Comparison of ENCODE assay signal across 7 mouse cellular contexts in genomic region chr2:32655826-32656225, GRCm38 (mm10). TPM values are rescaled to one million over a fixed set of nuclear protein-coding genes. Genes with fewer than 3 reads are reported as not detected.
A peak's percentile ranks its signal among the peaks of the same experiment; 100 is the strongest.
DNase-seq lines count a peak whose midpoint lies in the region; ATAC-seq lines count a peak whose summit lies in the region.

No protein-coding gene starts in this region.

- peaks cover 74% of the 10 kb centered on the region for H3K4me1 ChIP-seq in liver, embryonic 12.5 days
- no peaks in the 10 kb centered on the region for H3K4me1 ChIP-seq in forebrain, embryonic 16.5 days (replicated peaks; ENCODE audit: control insufficient read depth, insufficient read depth, low read length)
- 0 out of 2 replicates have a peak, but pooled peaks cover 5% of the 10 kb centered on the region for H3K4me1 ChIP-seq in forebrain, embryonic 12.5 days

- intact Hi-C loops in heart, postnatal 36 days (cut with DNase I) = loop anchor here (2.0 kb wide), 1 partner anchor 23 kb away; no protein-coding TSS in a partner anchor

- H3K27ac ChIP-seq in liver, embryonic 12.5 days = peak overlapping the region; percentile 52
- no peak overlapping the region for H3K27ac ChIP-seq in forebrain, embryonic 16.5 days (ENCODE audit: low read length)
- H3K27ac ChIP-seq in forebrain, embryonic 12.5 days = no peak overlapping the region

- peak; percentile 73 for DNase-seq in adrenal gland, adult 8-10 months
- peak; percentile 71 for DNase-seq in embryo, embryonic 10.5 days (ENCODE audit: low spot score)
- peak; percentile 76 for DNase-seq in heart, postnatal 36 days
- no peak for DNase-seq in urinary bladder, adult 2 months (ENCODE audit: low spot score)

- peak; percentile 8; the same call in 1 of the 2 replicates for ATAC-seq in liver, embryonic 12.5 days
- no peak for ATAC-seq in forebrain, embryonic 16.5 days
- no peak for ATAC-seq in forebrain, embryonic 12.5 days (ENCODE audit: low FRiP score)

- WGBS in liver, embryonic 12.5 days (ENCODE audit: insufficient replicate concordance) = 66% methylated on average over 12 of the region's 12 CpGs
- 85% methylated on average over 12 of the region's 12 CpGs for whole genome bisulfite sequencing in forebrain, embryonic 16.5 days
- 73% methylated on average over 12 of the region's 12 CpGs for WGBS in forebrain, embryonic 12.5 days

- H3K36me3 ChIP-seq in liver, embryonic 12.5 days = peaks cover 11% of the 10 kb centered on the region; the same call in 1 of the 2 replicates
- no peaks in the 10 kb centered on the region for H3K36me3 ChIP-seq in forebrain, embryonic 16.5 days (ENCODE audit: control insufficient read depth, insufficient read depth)
- no peaks in the 10 kb centered on the region for H3K36me3 ChIP-seq in forebrain, embryonic 12.5 days (replicated peaks)

- H3K27me3 ChIP-seq in liver, embryonic 12.5 days (replicated peaks) = no peaks in the 10 kb centered on the region
- H3K27me3 ChIP-seq in forebrain, embryonic 16.5 days (replicated peaks; ENCODE audit: control insufficient read depth, insufficient read depth, low read length) = no peaks in the 10 kb centered on the region
- H3K27me3 ChIP-seq in forebrain, embryonic 12.5 days = no peaks in the 10 kb centered on the region

- no peak overlapping the region for H3K4me3 ChIP-seq in liver, embryonic 12.5 days
- no peak overlapping the region for H3K4me3 ChIP-seq in forebrain, embryonic 16.5 days (replicated peaks; ENCODE audit: low read length)
- H3K4me3 ChIP-seq in forebrain, embryonic 12.5 days (replicated peaks) = no peak overlapping the region

- H3K4me2 ChIP-seq in liver, embryonic 12.5 days = no peak overlapping the region
- H3K4me2 ChIP-seq in forebrain, embryonic 16.5 days (ENCODE audit: low read length) = no peak overlapping the region
- no peak overlapping the region for H3K4me2 ChIP-seq in forebrain, embryonic 12.5 days

- H3K9me3 ChIP-seq in liver, embryonic 12.5 days (replicated peaks) = no peaks in the 10 kb centered on the region
- no peaks in the 10 kb centered on the region for H3K9me3 ChIP-seq in forebrain, embryonic 16.5 days (ENCODE audit: control insufficient read depth, low read length)
- H3K9me3 ChIP-seq in forebrain, embryonic 12.5 days = no peaks in the 10 kb centered on the region

- H3K9ac ChIP-seq in liver, embryonic 12.5 days = no peak overlapping the region
- H3K9ac ChIP-seq in forebrain, embryonic 16.5 days (replicated peaks; ENCODE audit: low read depth, low read length) = no peak overlapping the region
- H3K9ac ChIP-seq in forebrain, embryonic 12.5 days = no peak overlapping the region

RNA-seq across cellular contexts. Expression of gene Eng, which starts 9.4 kb away (rescaled TPM):
- total RNA-seq in adrenal gland, adult 8-10 months (2022) = 100 to 1,000 TPM in 3 of 4 experiments, 10 to 100 TPM in 1; 96.0 to 134 (median 120) TPM
- total RNA-seq in heart, postnatal 36 days (2021) = 100 to 1,000 TPM; 123 to 136 TPM
- polyA plus RNA-seq in liver, embryonic 12.5 days (2016; fragmentation: Nextera tagmentation; extraction: Ambion mirVana) = 32.4 and 35.4 TPM in 2 replicates
- 27.3 and 31.9 TPM in 2 replicates for polyA plus RNA-seq in forebrain, embryonic 16.5 days (2015; fragmentation: Nextera tagmentation; extraction: Ambion mirVana)
- polyA plus RNA-seq in forebrain, embryonic 12.5 days (2016; fragmentation: Nextera tagmentation; extraction: Ambion mirVana) = 21.0 and 21.4 TPM in 2 replicates
- polyA plus RNA-seq in urinary bladder, adult 2 months (2012; rRNA removed) = 59.8 and 73.9 TPM in 2 replicates

RNA-seq across cellular contexts. Expression of gene Ak1, which starts 34.3 kb away (rescaled TPM):
- total RNA-seq in adrenal gland, adult 8-10 months (2022) = 10 to 100 TPM; 24.1 to 57.3 (median 40.1) TPM
- 100 to 1,000 TPM; 631 to 727 TPM for total RNA-seq in heart, postnatal 36 days (2021)
- 2.6 TPM in 2 replicates for polyA plus RNA-seq in liver, embryonic 12.5 days (2016; fragmentation: Nextera tagmentation; extraction: Ambion mirVana)
- polyA plus RNA-seq in forebrain, embryonic 16.5 days (2015; fragmentation: Nextera tagmentation; extraction: Ambion mirVana) = 83.8 and 91.2 TPM in 2 replicates
- polyA plus RNA-seq in forebrain, embryonic 12.5 days (2016; fragmentation: Nextera tagmentation; extraction: Ambion mirVana) = 27.0 and 32.1 TPM in 2 replicates
- polyA plus RNA-seq in urinary bladder, adult 2 months (2012; rRNA removed) = 43.8 and 59.1 TPM in 2 replicates

RNA-seq across cellular contexts. Expression of gene Fpgs, which starts 48.1 kb away (rescaled TPM):
- total RNA-seq in adrenal gland, adult 8-10 months (2022) = 10 to 100 TPM; 10.8 to 22.2 (median 18.7) TPM
- total RNA-seq in heart, postnatal 36 days (2021) = 1 to 10 TPM; 5.0 to 6.6 TPM
- polyA plus RNA-seq in liver, embryonic 12.5 days (2016; fragmentation: Nextera tagmentation; extraction: Ambion mirVana) = 32.8 and 35.8 TPM in 2 replicates
- 21.5 and 23.7 TPM in 2 replicates for polyA plus RNA-seq in forebrain, embryonic 16.5 days (2015; fragmentation: Nextera tagmentation; extraction: Ambion mirVana)
- 16.4 and 19.6 TPM in 2 replicates for polyA plus RNA-seq in forebrain, embryonic 12.5 days (2016; fragmentation: Nextera tagmentation; extraction: Ambion mirVana)
- polyA plus RNA-seq in urinary bladder, adult 2 months (2012; rRNA removed) = 29.4 and 36.3 TPM in 2 replicates

RNA-seq across cellular contexts. Expression of gene St6galnac6, which starts 56.3 kb away (rescaled TPM):
- total RNA-seq in adrenal gland, adult 8-10 months (2022) = 10 to 100 TPM; 42.7 to 61.4 (median 51.8) TPM
- total RNA-seq in heart, postnatal 36 days (2021) = 100 to 1,000 TPM; 108 to 116 TPM
- 14.5 and 15.4 TPM in 2 replicates for polyA plus RNA-seq in liver, embryonic 12.5 days (2016; fragmentation: Nextera tagmentation; extraction: Ambion mirVana)
- 18.3 and 21.6 TPM in 2 replicates for polyA plus RNA-seq in forebrain, embryonic 16.5 days (2015; fragmentation: Nextera tagmentation; extraction: Ambion mirVana)
- 11.6 and 11.7 TPM in 2 replicates for polyA plus RNA-seq in forebrain, embryonic 12.5 days (2016; fragmentation: Nextera tagmentation; extraction: Ambion mirVana)
- polyA plus RNA-seq in urinary bladder, adult 2 months (2012; rRNA removed) = 20.8 and 33.1 TPM in 2 replicates

RNA-seq across cellular contexts. Expression of gene Cdk9, which starts 57.0 kb away (rescaled TPM):
- 100 to 1,000 TPM in 1 of 4 experiments, 10 to 100 TPM in 3; 80.8 to 110 (median 92.1) TPM for total RNA-seq in adrenal gland, adult 8-10 months (2022)
- 10 to 100 TPM; 24.6 to 26.6 TPM for total RNA-seq in heart, postnatal 36 days (2021)
- polyA plus RNA-seq in liver, embryonic 12.5 days (2016; fragmentation: Nextera tagmentation; extraction: Ambion mirVana) = 85.3 and 86.1 TPM in 2 replicates
- polyA plus RNA-seq in forebrain, embryonic 16.5 days (2015; fragmentation: Nextera tagmentation; extraction: Ambion mirVana) = 82.2 and 85.0 TPM in 2 replicates
- polyA plus RNA-seq in forebrain, embryonic 12.5 days (2016; fragmentation: Nextera tagmentation; extraction: Ambion mirVana) = 105 and 110 TPM in 2 replicates
- 112 and 151 TPM in 2 replicates for polyA plus RNA-seq in urinary bladder, adult 2 months (2012; rRNA removed)
